Mouse (Mus musculus): ENCODE data around the gene Dapp1.
"Not testable (repeated sequence)": the region's sequence is repeated elsewhere in the genome, so short reads cannot be mapped to it uniquely, and the experiment has no call there.

The Dapp1 gene

DNA sequence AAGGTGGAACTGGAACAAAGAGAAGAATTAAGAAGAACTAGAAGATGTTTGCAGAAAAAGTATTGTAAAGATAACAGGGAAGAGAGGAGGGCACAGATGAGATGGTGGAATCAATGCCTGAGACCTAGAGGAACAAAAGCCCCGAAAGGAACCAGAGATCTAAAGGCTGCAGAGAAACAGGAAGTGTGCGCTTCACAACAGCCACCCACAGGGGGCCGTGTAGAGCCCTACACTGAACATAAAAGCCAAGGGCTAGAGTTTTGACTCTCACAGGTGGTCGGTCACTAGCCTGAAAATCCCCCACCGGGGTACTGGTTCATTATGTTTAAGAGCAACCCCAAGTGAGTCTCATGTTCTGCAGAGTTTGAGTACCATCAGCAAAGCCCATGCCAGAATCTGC lies 11.0 kb upstream of the Dapp1 start:
- in situ Hi-C loops (cut with MboI, MseI): loop anchor here (10.0 kb wide), 1 partner anchor 442 kb away; no protein-coding TSS in a partner anchor

DNA sequence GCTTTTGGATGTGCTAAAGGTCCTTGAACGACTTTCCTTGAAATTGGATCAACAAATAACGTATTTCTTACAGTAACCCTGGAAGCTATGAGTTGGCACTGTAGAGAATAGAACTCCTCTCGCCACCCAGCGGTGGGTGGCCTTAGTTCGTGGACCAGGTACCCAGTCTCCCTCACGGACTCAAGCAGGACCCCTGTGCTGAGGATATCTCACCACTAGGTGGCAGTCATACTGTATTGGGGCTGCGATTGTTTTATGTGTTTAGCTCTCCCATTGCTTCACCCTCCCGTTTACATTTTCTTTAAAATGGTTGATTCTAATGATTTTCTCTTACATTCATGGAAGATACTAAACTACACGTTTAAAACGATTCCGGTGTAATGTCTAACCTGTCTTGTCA lies 9.8 kb upstream of the Dapp1 start:
- in situ Hi-C loops (cut with MboI, MseI): loop anchor here (10.0 kb wide), 1 partner anchor 444 kb away; no protein-coding TSS in a partner anchor

DNA sequence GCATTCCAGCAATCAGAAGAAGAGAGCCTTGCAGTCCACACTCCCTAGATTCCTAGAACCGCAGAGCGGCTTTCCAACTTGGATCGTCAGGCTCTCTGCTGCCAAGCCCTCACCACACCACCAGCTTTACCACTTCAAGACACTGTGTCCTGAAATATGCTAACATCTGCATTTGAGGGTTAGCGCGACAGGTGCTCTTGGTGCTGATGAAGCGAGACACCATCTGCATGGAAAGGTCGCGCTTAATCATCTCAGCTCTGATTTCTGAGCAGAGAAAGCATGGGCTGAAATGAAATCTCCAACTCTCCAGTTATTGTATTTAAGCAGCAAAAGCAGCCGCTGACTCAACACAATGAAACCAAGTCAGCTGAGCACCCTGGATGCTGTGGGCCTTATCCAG lies 8.1 kb upstream of the Dapp1 start:
- in situ Hi-C loops (cut with MboI, MseI): no loop called here

DNA sequence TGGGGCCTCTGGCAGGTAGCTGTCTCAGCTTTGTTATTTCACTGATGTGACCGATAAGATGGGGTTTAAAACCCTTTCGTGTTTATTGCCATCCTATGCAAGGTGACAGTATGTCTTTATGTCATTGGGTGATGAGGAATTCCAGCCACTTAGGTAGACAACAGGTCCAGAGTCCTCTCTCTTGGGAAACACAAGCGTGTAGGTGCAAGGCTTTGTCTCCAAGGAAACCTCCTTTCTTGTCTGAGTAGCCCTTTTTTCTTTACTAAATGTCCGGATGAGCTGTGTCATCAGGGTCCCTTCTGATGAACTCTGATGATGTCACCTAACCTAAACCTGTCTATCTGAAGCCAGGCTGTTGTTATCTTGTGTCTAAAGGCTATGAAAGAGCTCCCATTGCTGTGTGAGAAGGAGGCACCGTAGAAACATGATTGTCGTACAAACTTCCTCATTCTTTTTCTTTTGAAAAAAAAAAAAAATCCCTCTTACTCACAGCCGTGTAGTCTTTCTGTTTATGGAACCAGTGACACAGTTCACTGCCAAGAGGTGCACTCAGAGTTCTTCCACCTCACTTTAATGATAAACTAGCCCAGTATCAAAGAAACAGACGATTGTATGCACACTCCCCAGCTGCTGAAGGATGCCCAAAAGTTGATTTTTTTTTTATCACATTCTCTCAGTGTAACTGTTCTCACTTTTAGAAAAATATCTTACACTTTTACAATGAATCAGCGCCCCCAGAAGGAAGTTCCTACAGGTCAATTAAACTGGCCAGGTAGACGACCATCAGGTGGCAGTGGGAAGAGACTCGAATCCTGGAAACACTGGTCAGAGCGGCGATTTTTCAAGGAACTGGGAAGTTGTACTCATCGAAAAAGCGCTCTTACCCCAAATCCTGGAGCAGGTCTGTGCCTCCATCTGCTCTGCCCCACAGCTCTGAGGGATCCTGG lies 637 bp downstream of the Dapp1 start:
- in situ Hi-C loops (cut with MboI, MseI): loop anchor here (5.0 kb wide), 1 partner anchor 162 kb away; the partner anchor contains the start of genes Mttp and Trmt10a

DNA sequence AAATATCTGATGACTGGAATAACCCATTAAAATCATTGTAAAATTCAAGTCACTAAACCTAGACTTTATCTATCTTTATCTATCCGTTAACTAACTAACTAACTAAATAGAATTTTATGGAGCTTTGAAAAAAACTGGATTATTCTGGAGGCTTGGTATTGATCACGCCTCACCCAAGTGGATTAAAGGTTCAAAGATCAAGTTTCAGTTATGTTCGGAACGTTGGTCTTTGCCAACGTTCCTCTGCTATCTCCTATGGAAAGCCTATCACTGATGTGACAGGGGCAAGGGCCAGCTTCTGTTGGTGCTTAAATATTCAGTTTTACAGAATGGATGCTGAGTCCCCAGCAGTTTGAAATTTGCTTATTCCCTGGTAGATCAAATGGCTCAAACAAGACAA lies 3.1 kb downstream of the Dapp1 start:
- in situ Hi-C loops (cut with MboI, MseI): no loop called here

DNA sequence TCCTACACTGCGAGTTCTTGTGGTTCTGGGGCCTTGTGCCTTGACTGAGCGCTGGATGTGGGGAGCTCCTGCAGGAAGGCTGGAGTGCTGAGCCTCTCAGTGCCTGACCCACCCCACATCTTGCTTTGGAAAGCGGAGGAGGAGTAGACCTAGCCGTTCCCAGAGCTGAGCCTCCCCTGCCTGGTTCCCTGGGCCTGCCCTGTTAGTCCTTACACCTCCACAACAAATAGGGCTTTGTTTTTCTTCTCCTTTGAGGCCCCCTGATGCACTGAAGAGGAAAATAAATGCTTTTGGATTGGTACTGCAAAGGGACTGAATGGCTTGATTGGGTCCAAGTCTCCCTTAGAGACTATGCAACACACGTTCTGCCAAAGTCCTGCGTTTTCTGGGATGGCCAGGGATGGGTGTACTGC lies 3.7 kb downstream of the Dapp1 start:
- in situ Hi-C loops (cut with MboI, MseI): no loop called here

DNA sequence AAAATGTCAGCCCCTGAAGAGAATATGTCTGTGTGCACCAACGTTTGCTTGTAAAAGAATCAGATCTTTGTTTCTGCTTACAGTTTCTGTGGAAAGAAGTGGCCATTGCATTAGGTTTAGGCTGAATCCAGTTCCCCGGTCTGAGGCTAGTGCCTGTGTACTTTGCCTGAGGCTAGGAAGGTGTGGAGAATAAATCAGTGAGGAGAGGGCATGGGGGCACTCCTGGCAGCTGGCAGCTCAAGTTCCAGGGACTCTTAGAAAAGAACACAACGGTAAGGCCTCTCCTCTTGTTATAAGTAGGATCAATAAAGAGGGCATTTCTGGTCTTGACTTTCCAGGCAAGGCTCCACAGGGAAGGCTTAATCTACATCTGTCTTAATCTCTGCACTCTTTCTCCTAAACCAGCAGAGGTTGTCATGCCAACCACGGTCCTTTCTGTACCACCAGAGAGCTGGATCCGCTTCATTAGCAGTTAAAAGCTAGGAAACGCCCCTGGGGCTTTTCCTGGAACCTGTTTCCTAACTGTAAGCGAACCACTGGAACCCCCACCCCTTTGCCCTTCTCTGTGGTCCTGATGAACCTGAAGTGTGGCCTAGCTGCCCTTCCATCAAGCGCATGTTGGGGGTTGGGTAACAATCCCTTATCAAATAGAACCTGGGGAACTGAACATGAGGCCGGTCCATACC lies 4.3 kb downstream of the Dapp1 start:
- in situ Hi-C loops (cut with MboI, MseI): no loop called here

DNA sequence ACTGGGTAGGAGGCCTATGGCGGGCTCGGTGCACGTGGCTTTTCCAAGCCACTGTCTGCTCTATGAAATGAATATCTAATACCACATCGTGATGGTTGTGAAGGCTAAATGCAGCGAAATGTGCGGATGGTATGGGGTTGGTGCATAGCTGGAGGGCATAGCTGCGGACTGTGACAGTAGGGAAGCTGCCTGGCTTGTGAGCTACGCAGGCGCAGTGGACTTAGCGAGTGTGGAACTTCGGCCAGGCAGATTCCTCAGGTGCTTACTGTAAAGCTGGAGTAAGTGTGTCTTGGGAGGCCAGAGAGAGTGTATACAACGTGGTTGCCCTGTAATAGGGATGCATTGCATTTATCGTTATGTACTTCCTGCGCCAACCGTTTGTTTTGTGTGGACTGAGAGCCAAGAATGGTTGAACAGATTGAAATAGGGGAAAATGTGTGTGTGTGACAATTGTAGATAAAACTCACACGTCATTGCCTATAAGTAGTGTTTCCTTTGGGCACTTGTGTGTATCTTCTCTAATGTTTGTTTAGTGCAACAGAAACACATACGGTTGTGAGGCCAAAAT lies 5.4 kb downstream of the Dapp1 start:
- in situ Hi-C loops (cut with MboI, MseI): no loop called here

DNA sequence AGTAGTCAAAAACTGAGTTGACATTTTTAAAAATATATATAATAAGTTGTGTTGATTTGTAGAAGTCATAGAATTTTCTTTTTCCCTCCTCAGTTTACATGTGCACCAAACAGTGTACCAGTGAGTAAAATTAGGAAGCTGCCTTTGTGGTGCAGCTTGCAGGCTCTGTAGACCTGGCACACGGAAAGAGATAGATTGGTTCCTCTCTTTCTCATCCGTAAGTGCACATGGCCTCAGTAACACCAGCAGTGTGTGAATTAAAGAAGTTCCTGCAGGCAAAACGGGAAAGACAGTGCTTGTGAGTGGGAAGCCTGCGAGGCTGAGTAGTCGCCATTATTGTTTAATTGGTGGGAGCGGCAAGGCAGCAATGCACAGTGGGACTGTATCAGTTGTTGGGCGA lies 5.9 kb downstream of the Dapp1 start:
- in situ Hi-C loops (cut with MboI, MseI): no loop called here

DNA sequence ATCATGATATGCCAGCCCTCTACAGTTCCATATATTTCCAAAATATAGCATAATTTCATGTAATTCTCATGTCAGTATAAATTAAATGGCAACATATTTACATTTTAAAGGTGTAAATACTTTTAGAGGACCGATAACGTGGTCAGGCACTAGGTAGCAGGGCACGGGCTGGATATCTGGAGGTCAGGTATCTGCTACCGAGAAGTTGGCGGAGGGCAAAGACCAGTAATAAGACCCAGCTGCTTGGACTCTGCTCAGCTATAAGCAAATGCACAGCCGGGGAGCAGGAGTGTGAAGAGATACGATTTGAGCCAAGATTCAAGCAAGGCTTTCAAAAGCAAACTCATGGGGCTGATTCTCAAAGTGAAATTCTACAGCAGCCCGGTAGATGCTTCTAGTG lies 7.0 kb downstream of the Dapp1 start:
- in situ Hi-C loops (cut with MboI, MseI): no loop called here

DNA sequence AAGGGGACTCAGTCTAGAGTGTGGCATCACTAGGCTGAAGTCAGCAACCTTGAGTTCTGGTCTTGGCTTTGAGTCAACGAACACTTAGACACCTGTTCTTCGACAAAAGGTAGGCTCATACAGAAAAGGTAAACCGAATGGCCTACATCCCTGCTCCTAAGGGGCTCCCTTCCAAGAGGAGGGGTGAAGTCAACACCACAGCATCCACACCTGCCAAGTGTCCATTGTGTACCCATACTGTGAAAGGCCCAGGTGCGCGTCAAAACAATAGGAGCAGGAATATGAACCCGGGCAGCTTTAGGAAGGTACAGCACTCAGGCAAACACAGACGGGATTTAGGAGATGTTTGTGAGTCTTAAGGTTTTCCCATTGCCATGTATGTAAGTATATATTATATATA lies 8.4 kb downstream of the Dapp1 start:
- in situ Hi-C loops (cut with MboI, MseI): no loop called here

DNA sequence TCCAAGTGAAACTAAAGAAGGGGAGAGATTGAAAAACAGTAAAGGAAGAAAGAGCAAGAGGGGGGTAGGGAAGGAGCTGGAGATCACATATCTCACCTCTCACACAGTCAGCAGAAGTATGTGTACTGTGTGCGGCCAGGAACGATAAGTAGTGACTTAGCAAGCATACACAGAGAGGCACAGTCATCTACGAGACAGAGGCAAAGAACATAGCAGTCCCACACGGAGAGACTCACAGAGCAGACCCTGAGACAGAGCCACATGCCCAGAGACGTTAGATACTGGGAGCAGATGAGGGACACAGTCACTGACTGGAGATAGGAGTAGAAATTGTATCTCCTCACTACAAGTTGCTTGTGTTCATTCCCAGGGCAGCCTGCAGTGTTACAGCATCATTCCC lies 9.1 kb downstream of the Dapp1 start:
- in situ Hi-C loops (cut with MboI, MseI): no loop called here

DNA sequence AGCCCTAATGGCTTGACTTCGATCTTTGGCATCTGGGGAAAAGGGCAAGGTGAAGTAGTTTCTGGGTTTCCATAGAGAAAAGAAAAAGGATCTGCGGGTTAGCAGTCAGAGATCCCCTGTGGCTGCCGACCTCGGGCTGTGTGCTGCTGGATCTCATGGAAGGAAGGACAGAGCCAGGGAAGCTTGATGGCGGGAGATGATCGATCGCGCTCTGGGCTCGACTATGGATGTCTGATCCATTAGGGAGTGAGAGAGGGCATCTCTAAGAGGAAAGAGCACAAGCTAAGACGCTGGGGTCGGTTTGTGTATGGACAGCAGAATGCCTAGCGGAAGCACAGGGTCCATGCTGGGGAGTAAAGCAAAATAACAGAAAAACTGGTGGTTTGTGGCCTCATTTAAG lies 11.4 kb downstream of the Dapp1 start:
- in situ Hi-C loops (cut with MboI, MseI): no loop called here

DNA sequence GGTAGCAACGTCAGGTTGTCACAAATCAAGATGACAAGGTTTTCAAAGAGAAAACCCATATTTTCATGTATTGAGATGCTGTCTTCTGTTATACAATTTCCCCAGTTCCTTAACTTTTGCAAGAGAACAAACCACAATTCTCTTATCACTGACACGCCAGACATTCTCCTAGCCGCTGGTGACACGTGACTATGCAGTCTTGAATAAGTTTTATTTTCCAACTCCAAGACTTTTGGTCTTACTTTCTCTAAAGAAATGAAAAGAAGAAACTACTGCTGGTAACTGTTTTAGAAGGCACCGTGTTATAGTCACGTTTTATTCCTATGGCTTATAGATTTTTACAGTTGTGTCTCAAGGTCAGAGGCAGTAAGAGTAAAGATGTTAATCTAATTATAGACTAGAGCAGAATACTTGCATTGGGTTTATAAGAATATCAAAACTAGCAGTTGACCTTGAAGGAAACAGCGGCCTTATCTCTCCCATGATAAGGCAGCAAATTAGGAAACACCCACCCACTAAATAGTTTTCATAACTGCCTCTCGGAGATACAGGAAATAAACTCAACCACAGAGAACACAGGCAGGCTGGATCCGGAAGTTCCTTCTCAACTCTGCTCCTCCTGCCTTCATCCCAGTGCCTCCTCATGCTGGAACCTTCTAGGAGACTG lies 12.4 kb downstream of the Dapp1 start:
- in situ Hi-C loops (cut with MboI, MseI): no loop called here

DNA sequence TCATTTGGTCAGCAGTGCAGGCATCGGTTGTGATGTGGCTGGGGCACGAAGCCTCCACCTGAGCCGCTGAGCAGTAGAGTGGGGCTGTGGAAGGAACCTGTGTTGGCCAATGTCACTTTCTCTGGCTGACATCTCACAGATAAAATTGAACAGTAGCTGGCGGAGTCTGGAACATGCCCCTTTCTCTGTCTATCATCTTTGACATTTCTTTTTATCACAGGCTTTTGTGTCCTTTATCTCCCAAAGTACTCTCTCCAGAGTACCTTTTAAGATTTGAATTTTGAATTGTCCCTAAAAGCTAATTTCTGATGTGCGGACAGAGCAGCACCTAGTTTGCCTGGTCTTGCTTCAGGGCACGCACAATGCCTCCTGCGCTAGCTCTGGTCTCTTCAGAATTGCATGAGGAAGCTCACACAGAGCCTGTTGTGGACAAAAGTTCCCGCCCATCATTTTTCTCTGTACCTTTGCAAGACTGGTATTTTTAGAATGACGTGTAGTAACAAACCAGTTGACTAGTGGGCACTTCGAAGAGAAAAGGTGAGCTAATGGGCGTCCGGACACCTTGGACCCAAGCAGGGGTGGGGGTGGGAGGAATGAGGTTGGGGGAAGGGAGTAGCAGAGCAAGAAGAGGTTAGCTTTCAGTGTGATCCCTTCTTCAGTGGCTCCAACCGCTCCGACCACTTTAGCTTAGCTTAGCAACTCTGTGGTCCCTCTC lies 13.1 kb downstream of the Dapp1 start:
- in situ Hi-C loops (cut with MboI, MseI): no loop called here

DNA sequence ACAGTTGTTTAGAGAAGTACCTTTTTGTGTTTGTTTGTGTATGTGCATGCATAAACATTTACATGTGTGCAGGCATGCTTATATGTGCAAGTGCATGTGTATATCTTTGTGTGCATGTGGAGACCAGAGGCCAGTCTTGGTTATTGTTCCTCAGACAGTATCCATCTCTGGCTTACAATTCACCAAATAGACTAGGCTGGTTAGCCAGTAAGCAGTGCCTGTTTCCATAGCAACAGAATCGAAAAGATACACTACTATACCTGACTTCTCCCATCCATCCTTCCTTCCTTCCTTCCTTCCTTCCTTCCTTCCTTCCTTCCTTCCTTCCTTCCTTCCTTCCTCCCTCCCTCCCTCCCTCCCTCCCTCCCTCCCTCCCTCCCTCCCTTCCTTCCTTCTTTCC lies 17.3 kb downstream of the Dapp1 start:
- in situ Hi-C loops (cut with MboI, MseI): not testable (repeated sequence)

DNA sequence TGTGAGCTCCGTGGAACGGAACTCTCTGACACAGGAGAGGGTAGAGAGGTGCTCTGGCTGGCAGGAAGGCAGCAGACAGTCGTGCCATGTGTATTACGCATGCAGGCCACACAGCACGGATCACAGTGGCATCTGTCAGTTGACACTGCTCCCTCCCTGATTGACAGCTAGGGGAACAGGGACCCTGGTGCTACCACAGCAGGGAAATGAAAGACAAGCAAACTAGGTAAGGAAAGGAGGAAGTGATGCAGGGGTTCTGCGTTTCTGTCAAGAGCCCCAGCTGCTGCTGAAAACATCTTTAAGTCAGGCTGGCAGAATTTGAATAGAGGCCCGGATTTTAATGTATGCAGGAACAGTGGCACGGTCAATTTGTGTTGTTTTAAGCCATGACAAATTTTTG lies 17.8 kb downstream of the Dapp1 start:
- in situ Hi-C loops (cut with MboI, MseI): no loop called here

DNA sequence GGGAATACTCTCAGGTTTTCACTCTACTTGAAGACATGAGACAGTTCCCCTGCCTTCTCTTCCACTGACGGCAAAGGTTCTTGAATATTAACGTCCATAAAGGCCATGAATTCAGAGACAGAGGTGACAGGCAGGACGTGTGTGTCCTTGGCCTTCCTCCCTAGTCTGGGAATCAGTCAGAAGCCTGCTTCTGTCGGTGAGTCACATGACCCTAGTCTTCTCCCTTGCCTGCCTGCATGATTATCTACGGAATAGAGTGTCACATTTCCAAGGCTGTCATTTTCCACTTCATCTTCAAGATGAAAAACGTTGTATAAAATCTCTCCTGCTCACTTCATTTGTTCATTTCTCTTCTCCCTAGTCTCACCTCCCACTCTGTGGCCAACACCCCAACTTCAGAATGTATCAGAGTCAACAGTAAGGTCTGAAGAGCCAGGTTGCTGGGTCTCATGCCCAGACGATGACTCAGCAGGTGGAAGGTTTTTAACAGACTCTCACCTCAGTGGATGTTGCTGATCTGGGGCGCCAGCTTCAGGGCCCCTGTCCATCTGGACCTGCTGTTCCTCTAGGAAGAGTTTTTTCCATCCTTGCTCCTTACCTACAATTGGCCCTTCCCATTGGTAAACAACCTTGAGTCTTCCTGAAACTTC lies 19.5 kb downstream of the Dapp1 start:
- in situ Hi-C loops (cut with MboI, MseI): no loop called here

DNA sequence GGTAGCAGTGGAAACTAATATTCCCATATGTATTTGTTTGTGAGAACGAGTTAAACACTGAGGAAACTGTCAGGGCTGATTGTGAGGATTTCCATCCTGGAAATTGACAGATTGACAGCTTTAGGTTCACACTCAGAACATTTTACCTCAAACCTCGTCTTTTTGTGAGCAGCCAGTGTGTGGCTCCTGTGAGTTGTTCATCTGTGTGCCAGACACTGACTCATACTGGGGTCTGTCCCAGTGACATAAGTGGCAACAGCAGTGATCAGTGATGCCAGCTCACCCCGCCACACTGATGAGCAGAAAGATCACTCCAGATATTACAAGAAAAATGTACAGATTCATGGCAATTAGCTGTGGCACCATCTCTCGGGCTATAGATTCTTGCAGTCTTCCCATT lies 21.9 kb downstream of the Dapp1 start:
- in situ Hi-C loops (cut with MboI, MseI): no loop called here

DNA sequence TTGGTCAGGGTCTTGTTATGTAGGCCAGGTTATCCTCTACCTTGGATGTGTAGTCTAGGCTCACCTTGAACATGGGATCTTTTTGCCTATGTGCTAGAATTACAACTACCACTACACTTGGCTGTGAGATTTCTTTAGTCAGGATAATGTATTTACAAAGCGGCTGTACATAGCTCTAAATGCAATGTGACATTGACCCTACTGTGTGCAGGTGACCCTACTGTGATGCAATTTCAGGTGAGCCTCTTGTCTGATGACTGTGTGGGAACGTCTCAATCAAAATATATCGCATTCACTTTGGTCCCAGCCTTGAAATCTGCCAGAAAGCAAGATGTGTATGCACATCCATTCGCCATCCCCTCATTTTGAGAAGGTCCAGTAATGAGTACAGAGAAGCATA lies 23.0 kb downstream of the Dapp1 start:
- in situ Hi-C loops (cut with MboI, MseI): no loop called here

DNA sequence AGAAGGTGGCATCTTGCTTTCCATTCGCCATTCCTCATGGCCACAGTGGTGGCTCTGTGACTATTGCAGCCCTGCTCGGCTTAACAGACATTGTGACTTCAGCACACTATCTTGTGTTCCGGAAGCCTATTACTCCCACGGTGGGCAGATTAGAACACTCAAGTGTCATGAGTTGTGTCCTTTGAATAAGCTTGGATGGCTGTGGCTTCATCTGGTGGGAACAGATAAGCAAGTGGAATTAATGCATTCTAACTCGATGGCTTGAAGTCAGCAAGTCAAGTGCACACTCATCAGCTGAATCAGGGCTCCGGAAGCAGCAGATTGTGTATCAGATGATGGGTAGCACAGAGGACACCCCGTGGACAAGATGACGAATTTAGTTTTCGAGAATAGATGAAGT lies 23.5 kb downstream of the Dapp1 start:
- in situ Hi-C loops (cut with MboI, MseI): no loop called here
